Mouse (Mus musculus) heart, embryonic 15.5 days (tissue): ENCODE results near the gene Xbp1. TPM values are rescaled to one million over a fixed set of nuclear protein-coding genes. Genes with fewer than 3 reads are reported as not detected.
"Not testable (repeated sequence)": the region's sequence is repeated elsewhere in the genome, so short reads cannot be mapped to it uniquely, and the experiment has no call there.

ENCODE experiments used
- ATAC-seq: fragments of 200-750 bp; cut with Nextera tagmentation; replicated peaks from 2 replicates; pipeline ENCODE4 v1.8.0; 2017; ENCODE audit warnings: low read depth, moderate TSS enrichment; ENCODE audit not compliant: insufficient number of reproducible peaks, insufficient read depth, low FRiP score
- H3K27ac ChIP-seq: fragments of 300-500 bp; sonication (generic); 2 replicates; pipeline ENCODE4 v1.5.1; 2015; ENCODE audit warnings: mild to moderate bottlenecking, inconsistent platforms
- H3K27me3 ChIP-seq: fragments of 300-500 bp; sonication (generic); 2 replicates; pipeline ENCODE4 v1.6.1; 2015; ENCODE audit warnings: inconsistent platforms
- H3K36me3 ChIP-seq: fragments of 300-500 bp; sonication (generic); 2 replicates; pipeline ENCODE4 v1.6.1; 2015; ENCODE audit warnings: mild to moderate bottlenecking, inconsistent platforms
- H3K4me1 ChIP-seq: fragments of 300-500 bp; sonication (generic); replicated peaks from 2 replicates; pipeline ENCODE4 v1.6.1; 2015; ENCODE audit warnings: inconsistent platforms
- H3K4me2 ChIP-seq: fragments of 300-500 bp; sonication (generic); 2 replicates; pipeline ENCODE4 v1.6.1; 2015; ENCODE audit warnings: inconsistent platforms, mild to moderate bottlenecking, moderate library complexity
- H3K4me3 ChIP-seq: fragments of 300-500 bp; sonication (generic); 2 replicates; pipeline ENCODE4 v1.5.1; 2015; ENCODE audit warnings: mild to moderate bottlenecking, inconsistent platforms
- H3K9ac ChIP-seq: fragments of 300-500 bp; sonication (generic); 2 replicates; pipeline ENCODE4 v1.6.1; 2015; ENCODE audit warnings: mild to moderate bottlenecking, inconsistent platforms
- H3K9me3 ChIP-seq: fragments of 300-500 bp; sonication (generic); replicated peaks from 2 replicates; pipeline ENCODE4 v1.6.1; 2016; ENCODE audit warnings: inconsistent platforms
- WGBS: fragments of 180-500 bp; shearing (Covaris S2); methylation state at CpG from one replicate; pipeline ENCODE4 v1.1.7; 2015; ENCODE audit warnings: mixed read lengths; 5-methylcytosine and 5-hydroxymethylcytosine counted together
- polyA plus RNA-seq: library from polyadenylated mRNA; unstranded; fragments of >200 nt; fragmentation: Nextera tagmentation; extraction: Ambion mirVana; gene quantifications from 2 replicates; pipeline ENCODE4 v1.2.1, GENCODE M21; 2015

Gene Xbp1
- polyA plus RNA-seq = 124 and 156 TPM in 2 replicates

DNA sequence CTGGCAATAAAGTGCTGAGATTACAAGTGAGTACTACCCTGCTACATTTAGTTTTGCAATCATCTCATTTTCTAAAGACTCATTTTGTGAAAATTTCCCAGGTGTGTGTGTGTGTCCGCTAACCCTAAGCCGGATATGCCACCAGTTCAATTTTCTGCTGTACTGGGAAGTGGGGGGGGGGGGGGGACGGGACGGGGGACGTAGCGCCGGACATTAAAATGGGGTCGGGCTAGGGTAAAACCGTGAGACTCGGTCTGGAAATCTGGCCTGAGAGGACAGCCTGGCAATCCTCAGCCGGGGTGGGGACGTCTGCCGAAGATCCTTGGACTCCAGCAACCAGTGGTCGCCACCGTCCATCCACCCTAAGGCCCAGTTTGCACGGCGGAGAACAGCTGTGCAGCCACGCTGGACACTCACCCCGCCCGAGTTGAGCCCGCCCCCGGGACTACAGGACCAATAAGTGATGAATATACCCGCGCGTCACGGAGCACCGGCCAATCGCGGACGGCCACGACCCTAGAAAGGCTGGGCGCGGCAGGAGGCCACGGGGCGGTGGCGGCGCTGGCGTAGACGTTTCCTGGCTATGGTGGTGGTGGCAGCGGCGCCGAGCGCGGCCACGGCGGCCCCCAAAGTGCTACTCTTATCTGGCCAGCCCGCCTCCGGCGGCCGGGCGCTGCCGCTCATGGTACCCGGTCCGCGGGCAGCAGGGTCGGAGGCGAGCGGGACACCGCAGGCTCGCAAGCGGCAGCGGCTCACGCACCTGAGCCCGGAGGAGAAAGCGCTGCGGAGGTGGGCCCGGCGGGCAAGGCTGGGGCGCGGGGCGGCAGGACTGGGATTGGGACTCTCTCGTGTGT, at the start of gene Xbp1:
Gene Xbp1, plus strand, starts transcription at position 248 of the 854 bp plus-strand sequence.
- peak; percentile 98 for ATAC-seq
- Histone ChIP-seq H3K27ac (peak within 1 kb of the TSS; percentile 96), H3K4me3 (peak within 1 kb of the TSS; percentile 97), H3K4me2 (peak within 1 kb of the TSS; percentile 64), H3K9me3 (no peaks in the 10 kb centered on the region), H3K9ac (peak within 1 kb of the TSS; percentile 100), H3K27me3 (no peaks in the 10 kb centered on the region), H3K4me1 (peaks cover 31% of the 10 kb centered on the region), H3K36me3 (peaks cover 33% of the 10 kb centered on the region)
- under 1% methylated on average over 66 of the region's 72 CpGs for WGBS

DNA sequence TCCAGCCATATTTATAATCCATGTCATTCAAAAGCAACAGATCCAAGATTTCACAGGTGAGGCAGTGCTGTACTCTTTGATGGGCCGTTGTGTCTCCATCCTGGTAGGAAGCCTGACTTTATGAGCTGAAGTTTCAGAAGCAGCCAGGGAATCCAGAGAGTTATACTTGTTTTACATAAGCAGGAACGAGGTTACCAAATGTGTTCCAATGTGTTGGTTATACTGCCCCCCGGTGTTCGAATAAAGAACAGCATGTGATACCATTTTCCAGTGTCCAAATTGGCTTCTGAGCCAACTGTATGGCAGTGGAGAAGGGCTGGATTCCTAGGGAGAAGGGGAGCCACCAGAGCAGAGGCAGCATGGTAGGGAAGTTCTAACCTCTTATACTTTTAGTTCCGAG, 46.3 kb upstream of the Xbp1 start:
- Histone ChIP-seq H3K9me3 (no peaks in the 10 kb centered on the region), H3K4me3 (no peak overlapping the region), H3K9ac (no peak overlapping the region), H3K27me3 (no peaks in the 10 kb centered on the region), H3K27ac (no peak overlapping the region), H3K4me1 (no peaks in the 10 kb centered on the region), H3K4me2 (no peak overlapping the region), H3K36me3 (no peaks in the 10 kb centered on the region)
- ATAC-seq = no peak
- 11% methylated on average over 5 of the region's 5 CpGs for WGBS

DNA sequence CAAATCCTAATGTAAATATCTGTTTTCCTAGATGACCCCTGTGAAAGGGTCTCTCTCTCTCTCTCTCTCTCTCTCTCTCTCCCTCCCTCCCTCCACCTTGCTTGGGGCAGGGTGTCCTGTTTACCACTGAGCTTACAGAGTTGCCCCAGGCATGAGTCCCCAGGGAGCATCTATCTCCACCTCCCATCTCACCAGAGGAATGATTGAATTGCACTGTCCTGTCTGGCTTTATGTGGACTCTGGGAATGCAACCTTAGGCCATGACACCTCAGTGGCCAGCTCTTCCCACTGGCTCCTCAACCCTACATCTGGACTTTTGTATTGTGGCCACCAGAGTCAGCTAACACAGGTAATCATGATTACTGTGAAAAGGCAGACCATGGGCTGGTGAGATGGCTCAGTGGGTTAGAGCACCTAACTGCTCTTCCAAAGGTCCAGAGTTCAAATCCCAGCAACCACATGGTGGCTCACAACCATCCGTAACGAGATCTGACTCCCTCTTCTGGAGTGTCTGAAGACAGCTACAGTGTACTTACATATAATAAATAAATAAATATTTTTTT, 44.8 kb upstream of the Xbp1 start:
- 83% methylated on average over 2 of the region's 2 CpGs for WGBS

DNA sequence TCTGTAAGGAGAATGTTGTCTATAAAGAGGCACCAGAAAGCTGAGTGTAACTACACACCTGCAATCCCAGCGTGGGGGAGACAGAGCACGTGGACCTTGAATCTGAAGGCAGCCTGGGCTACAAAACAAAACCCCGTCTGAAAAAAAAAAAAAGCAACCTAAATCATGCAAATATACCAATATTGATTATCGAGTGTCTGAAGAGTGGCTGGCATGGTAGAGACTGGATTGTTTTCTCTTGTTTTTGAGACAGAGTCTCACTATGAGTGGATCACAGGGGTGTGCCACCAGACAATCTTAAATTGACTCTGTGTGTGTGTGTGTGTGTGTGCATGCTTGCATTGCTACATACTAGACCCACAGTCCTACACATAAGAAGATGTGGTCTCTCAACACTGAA, 43.7 kb upstream of the Xbp1 start:
- Histone ChIP-seq H3K4me1 (no peaks in the 10 kb centered on the region), H3K36me3 (no peaks in the 10 kb centered on the region), H3K27ac (no peak overlapping the region), H3K9ac (no peak overlapping the region), H3K4me2 (no peak overlapping the region), H3K4me3 (no peak overlapping the region), H3K9me3 (no peaks in the 10 kb centered on the region), H3K27me3 (no peaks in the 10 kb centered on the region)
- 78% methylated on average over 4 of the region's 4 CpGs for WGBS
- no peak for ATAC-seq

More for the DNA sequence above, 44.8 kb upstream of the Xbp1 start:
- H3K27ac ChIP-seq, H3K4me2 ChIP-seq, H3K36me3 ChIP-seq, H3K9ac ChIP-seq, H3K4me3 ChIP-seq, H3K4me1 ChIP-seq, ATAC-seq, H3K27me3 ChIP-seq, H3K9me3 ChIP-seq: not testable (repeated sequence)

DNA sequence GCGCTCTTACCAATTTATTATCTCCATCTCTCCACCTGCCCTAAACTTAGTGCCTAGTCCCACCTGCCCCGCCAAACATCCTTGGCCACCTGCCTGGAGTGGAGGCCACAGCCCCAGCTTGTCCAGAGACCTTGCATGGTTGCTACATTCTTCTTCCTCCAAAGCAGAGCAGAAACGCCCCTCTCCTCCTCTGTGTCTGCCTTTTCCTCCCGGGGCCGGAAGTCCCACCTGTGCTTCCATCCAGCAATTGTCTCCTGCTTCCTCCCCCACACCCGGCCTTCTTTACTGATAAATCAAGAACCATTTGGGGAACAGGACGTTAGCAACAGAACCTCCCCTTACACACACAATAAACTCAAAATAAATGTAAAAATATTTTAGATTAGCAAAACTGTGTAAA, 42.3 kb upstream of the Xbp1 start:
- H3K4me1 ChIP-seq = no peaks in the 10 kb centered on the region
- H3K4me2 ChIP-seq = no peak overlapping the region
- H3K9me3 ChIP-seq = no peaks in the 10 kb centered on the region
- 68% methylated on average over 7 of the region's 7 CpGs for WGBS
- H3K27me3 ChIP-seq = no peaks in the 10 kb centered on the region
- H3K9ac ChIP-seq = no peak overlapping the region
- H3K4me3 ChIP-seq = no peak overlapping the region
- H3K36me3 ChIP-seq = no peaks in the 10 kb centered on the region
- no peak for ATAC-seq
- no peak overlapping the region for H3K27ac ChIP-seq

DNA sequence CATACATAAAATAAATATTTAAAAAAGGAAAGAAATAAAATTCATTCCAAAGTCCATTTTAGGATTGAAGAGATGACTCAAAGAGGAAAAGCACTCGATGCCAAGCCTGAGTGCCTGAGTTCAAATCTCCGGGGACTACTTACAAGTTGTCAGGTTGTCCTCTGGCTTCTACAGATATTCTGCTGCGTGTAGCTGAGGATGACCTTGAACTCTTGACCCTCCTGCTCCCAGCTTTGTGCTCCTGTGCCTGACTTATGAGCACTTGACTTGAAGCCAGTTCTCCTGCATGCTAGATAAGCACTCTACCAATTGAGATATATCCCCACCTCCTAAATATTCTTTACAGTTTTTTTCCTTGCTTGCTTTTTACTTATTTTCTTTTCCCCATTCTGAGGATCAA, 41.6 kb upstream of the Xbp1 start:
- Histone ChIP-seq H3K4me2 (no peak overlapping the region), H3K9ac (no peak overlapping the region), H3K4me1 (no peaks in the 10 kb centered on the region), H3K9me3 (no peaks in the 10 kb centered on the region), H3K27ac (no peak overlapping the region), H3K27me3 (no peaks in the 10 kb centered on the region), H3K36me3 (no peaks in the 10 kb centered on the region), H3K4me3 (no peak overlapping the region)
- no peak for ATAC-seq
- 77% methylated on average over 3 of the region's 3 CpGs for WGBS

DNA sequence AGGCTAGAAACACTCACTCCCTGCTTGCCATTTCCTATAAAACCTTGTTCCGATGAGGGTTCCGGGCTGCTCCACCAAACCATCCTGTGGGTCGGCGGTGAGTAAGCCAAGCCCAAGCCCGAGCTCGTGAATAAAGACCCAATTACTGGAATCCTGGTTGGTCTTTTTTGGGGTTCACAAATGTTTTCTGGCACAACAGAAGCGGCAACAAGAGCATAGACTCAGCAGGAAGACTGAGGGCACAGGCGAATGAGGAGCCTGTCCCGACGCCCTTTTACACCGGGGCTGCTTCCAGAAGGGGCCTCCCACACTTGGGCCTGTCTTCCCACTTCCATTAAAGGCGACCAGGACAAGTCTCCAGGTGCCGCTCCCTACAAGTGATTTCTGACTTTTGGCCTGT, 37.9 kb upstream of the Xbp1 start:
- Histone ChIP-seq H3K9ac (no peak overlapping the region), H3K27me3 (no peaks in the 10 kb centered on the region), H3K4me2 (no peak overlapping the region), H3K27ac (no peak overlapping the region), H3K4me1 (peaks cover 6% of the 10 kb centered on the region), H3K4me3 (no peak overlapping the region), H3K9me3 (no peaks in the 10 kb centered on the region), H3K36me3 (no peaks in the 10 kb centered on the region)
- WGBS = 82% methylated on average over 13 of the region's 13 CpGs
- ATAC-seq = no peak

DNA sequence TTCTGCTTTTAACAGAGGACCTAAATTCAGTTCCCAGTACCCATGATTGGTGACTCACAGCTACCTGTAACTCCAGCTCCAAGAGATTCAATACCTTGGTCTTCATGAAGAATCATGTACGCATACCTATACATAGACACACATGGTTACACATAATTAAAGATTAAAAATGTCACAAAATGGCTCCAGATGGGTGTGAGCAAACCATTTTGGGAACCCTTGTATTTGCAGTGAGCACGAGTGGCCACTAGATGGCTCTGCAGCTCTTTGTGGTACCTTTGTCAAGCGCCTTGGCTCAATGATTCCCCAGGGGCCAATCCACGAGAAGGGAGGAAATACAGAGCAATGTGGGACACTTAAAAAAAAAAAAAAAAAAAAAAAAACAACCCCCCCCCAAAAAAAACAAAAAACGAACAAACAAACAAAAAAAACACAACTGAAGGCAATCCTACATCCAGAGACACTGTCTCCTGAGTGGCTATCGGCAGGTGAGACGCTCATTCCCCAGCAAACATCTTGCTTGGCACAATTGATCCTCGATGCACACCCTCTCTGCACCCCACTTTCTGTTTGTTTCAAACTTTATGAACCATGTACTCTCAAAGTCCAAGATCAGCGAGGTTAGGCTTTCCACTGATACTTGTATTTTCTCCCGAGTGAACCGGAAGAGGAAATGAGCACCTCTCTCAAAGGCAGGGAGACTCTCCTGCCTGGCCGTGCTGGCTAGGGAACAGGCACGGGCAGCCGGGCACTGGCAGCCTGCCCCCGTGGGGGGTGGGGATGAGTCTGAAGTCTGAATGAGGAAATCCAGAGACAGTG, 35.1 kb upstream of the Xbp1 start:
- H3K27me3 ChIP-seq = no peaks in the 10 kb centered on the region
- ATAC-seq = peak; percentile 62; the same call in 1 of the 2 replicates

DNA sequence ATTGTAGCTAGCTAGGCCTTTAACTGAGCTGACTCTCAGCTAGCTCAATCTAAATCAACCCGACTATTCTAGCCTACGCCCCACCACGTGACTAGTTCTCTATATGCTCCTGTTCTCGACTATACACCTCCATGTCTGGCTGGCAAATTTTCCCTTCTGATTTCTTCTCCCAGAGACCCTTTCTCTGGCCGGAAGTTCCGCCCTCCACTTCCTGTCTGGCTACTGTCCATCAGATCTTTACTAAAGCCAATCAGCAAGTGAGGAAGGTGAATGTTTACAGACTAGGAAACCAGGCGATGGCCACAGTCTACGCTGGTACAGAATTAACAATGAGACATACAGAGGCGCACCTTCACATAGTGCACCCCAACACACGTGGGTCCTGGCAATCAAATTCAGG, 31.0 kb upstream of the Xbp1 start:
- H3K4me1 ChIP-seq, H3K4me3 ChIP-seq, H3K27me3 ChIP-seq, H3K27ac ChIP-seq, H3K4me2 ChIP-seq, ATAC-seq, H3K9me3 ChIP-seq, H3K36me3 ChIP-seq, H3K9ac ChIP-seq: not testable (repeated sequence)
- WGBS = 77% methylated on average over 10 of the region's 10 CpGs

More for the DNA sequence above, 35.1 kb upstream of the Xbp1 start:
- H3K9ac ChIP-seq = peak overlapping the region; percentile 53
- no peaks in the 10 kb centered on the region for H3K36me3 ChIP-seq
- H3K4me1 ChIP-seq = peaks cover 6% of the 10 kb centered on the region
- no peaks in the 10 kb centered on the region for H3K9me3 ChIP-seq
- H3K4me2 ChIP-seq = peak overlapping the region; percentile 79
- peak overlapping the region; percentile 60 for H3K27ac ChIP-seq
- WGBS = 10% methylated on average over 15 of the region's 15 CpGs
- peak overlapping the region; percentile 50 for H3K4me3 ChIP-seq

DNA sequence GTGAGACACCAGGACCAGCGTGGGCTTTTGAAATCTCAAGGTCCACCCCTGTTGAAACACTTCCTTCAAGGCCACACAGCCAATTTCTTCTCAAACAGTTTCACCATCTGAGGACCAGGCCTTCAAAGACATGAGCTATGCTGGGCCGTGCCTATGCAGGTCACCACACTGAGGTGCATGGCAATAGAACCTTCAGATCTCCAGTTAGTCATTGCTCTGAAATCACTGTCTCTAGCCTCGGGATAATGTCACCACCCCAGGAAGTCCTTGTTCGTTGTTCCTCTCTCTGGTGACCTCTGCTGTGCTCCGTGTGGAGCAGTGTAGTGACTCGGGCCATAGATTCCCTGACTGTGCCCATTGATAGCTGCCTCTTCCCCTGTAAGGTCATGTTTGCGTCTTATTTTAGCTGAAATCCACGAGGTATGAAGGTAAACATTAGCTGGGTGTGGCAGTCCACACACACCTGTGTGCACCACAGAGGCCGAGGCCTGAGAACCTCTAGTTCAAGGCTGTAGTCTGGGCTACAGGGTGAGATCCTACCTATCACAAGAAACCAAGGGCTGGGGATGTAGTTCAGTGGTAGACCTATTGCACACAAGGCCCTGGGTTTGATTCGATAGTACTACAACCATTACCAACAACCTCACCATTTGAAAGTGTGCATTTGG, 29.3 kb upstream of the Xbp1 start:
- WGBS = 72% methylated on average over 10 of the region's 10 CpGs

DNA sequence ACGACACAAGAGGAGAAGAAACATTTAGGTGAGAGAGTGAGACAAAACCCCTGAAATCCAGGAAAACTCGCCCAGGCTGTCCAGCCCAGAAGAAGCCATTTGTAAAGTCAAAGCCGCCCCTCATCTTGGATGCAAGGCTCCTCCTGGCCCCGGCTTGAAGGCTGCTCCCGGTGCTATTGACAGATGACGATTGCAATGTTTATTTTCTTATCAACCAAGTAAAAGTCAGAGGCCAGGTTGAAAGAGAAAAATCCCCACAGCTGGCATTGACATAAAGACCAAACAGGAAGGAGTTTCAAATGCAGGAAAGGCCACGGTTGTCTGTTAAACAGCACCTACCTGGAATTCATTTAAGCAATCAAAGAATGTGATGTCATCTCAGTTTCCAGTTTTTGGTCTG, 28.5 kb upstream of the Xbp1 start:
- no peak overlapping the region for H3K9ac ChIP-seq
- no peak overlapping the region for H3K4me2 ChIP-seq
- H3K9me3 ChIP-seq = no peaks in the 10 kb centered on the region
- no peak for ATAC-seq
- H3K36me3 ChIP-seq = no peaks in the 10 kb centered on the region
- H3K27me3 ChIP-seq = no peaks in the 10 kb centered on the region
- WGBS = 43% methylated on average over 7 of the region's 7 CpGs
- no peak overlapping the region for H3K27ac ChIP-seq
- H3K4me3 ChIP-seq = no peak overlapping the region
- H3K4me1 ChIP-seq = no peaks in the 10 kb centered on the region

More for the DNA sequence above, 29.3 kb upstream of the Xbp1 start:
- Histone ChIP-seq H3K4me2 (no peak overlapping the region), H3K27me3 (no peaks in the 10 kb centered on the region), H3K9me3 (no peaks in the 10 kb centered on the region), H3K27ac (no peak overlapping the region), H3K9ac (no peak overlapping the region), H3K4me1 (no peaks in the 10 kb centered on the region), H3K36me3 (no peaks in the 10 kb centered on the region), H3K4me3 (no peak overlapping the region)
- ATAC-seq = no peak
